Mouse (Mus musculus) embryo, embryonic 11.5 days (tissue): ENCODE measurements around the gene Zic2.

ENCODE experiments used
- DNase-seq: peaks from one replicate; pipeline ENCODE4 v3.0.0-alpha.2; 2012; ENCODE audit warnings: low read depth, low spot score

The Zic2 gene

GRCm38 (mm10) chr14:122492015-122492414 lies 16.8 kb downstream of the Zic2 start:
- no peak for DNase-seq

DNA sequence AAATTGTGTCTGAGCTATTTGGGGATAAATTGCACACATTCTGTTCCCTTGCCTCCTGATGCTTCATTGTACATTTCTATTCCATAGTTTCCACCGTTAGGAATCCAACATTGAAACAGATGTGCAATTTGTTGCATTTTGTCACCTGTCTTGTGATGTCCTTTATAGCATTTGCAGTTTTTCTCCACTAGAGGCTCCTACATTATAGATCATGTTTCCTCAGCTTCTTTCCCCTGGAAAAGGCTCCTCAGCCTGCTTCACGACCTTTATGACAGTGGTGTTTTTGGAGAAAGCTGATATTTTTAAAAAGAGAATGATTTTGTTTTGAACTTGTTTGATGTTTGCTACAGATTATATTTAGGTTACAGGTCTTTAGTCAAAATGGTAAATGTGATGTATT lies 33.8 kb downstream of the Zic2 start:
- DNase-seq: no peak

DNA sequence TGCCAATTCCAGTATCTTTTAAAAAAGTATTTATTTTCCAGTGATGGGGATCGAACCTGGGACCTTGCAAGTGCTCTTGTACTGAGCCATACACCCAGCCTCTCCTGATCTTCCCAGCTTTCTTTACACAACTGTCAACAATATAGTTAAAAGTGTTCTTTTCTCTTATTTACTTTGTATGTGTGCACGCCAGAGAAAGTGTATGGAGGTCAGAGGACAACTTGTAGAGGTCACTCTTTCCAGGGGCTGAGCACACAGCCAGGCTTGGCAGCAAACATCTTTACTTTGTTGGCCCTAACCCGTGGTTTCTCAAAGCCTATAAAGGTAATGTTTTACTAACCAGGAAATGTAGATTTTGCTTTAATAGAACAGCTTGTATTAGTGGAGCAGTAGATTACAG lies 36.3 kb downstream of the Zic2 start:
- DNase-seq: no peak

GRCm38 (mm10) chr14:122513511-122514036 lies 38.3 kb downstream of the Zic2 start:
- no peak for DNase-seq

- DNase-seq: no peak
Measured at GRCm38 (mm10) chr14:122528475-122528874, 53.2 kb downstream of the Zic2 start.
